Mouse (Mus musculus): Measurements from ENCODE around the gene Wnt4. TPM values are rescaled to one million over a fixed set of nuclear protein-coding genes. Genes with fewer than 3 reads are reported as not detected.

The Wnt4 gene
- polyA plus RNA-seq, 1 experiment from 2014 or later = 17.7 TPM

GRCm38 (mm10) chr4:137332051-137332450 lies 54.8 kb downstream of the Wnt4 start:
- no peaks in the 10 kb centered on the region for H3K27me3 ChIP-seq (ENCODE audit: control insufficient read depth, insufficient read depth, low read length)
- H3K4me3 ChIP-seq (ENCODE audit: low read depth, low read length) = no peak overlapping the region
- H3K4me2 ChIP-seq (ENCODE audit: low read depth) = no peak overlapping the region
- H3K36me3 ChIP-seq (ENCODE audit: control insufficient read depth, insufficient read depth, low read length) = peaks cover 5% of the 10 kb centered on the region; the same call in 1 of the 2 replicates
- ATAC-seq (ENCODE audit: insufficient read depth, low FRiP score, low TSS enrichment) = no peak
- no peaks in the 10 kb centered on the region for H3K4me1 ChIP-seq (ENCODE audit: control insufficient read depth, insufficient read depth, low read length)
- no peak for DNase-seq (ENCODE audit: low spot score)
- H3K9ac ChIP-seq (ENCODE audit: low read length) = no peak overlapping the region
- H3K27ac ChIP-seq (ENCODE audit: low read depth, low read length) = no peak overlapping the region
- H3K9me3 ChIP-seq (ENCODE audit: control insufficient read depth, low read length) = no peaks in the 10 kb centered on the region

- ATAC-seq (ENCODE audit: insufficient read depth, low FRiP score, low TSS enrichment) = no peak
- Histone ChIP-seq H3K36me3 (ENCODE audit: control insufficient read depth, insufficient read depth, low read length) (peaks cover 2% of the 10 kb centered on the region; the same call in 1 of the 2 replicates), H3K4me3 (ENCODE audit: low read depth, low read length) (no peak overlapping the region), H3K27me3 (ENCODE audit: control insufficient read depth, insufficient read depth, low read length) (no peaks in the 10 kb centered on the region), H3K9me3 (ENCODE audit: control insufficient read depth, low read length) (no peaks in the 10 kb centered on the region), H3K27ac (ENCODE audit: low read depth, low read length) (no peak overlapping the region), H3K4me1 (ENCODE audit: control insufficient read depth, insufficient read depth, low read length) (no peaks in the 10 kb centered on the region), H3K9ac (ENCODE audit: low read length) (no peak overlapping the region), H3K4me2 (ENCODE audit: low read depth) (no peak overlapping the region)
- no peak for DNase-seq (ENCODE audit: low spot score)
- 89% methylated on average over 5 of the region's 5 CpGs for WGBS
Measured at GRCm38 (mm10) chr4:137336468-137336867, 59.2 kb downstream of the Wnt4 start.

- H3K4me1 ChIP-seq (ENCODE audit: control insufficient read depth, insufficient read depth, low read length) = no peaks in the 10 kb centered on the region
- no peak for DNase-seq (ENCODE audit: low spot score)
Measured at GRCm38 (mm10) chr4:137339415-137339814, 62.1 kb downstream of the Wnt4 start.

GRCm38 (mm10) chr4:137342816-137343215 lies 65.5 kb downstream of the Wnt4 start:
- ATAC-seq (ENCODE audit: insufficient read depth, low FRiP score, low TSS enrichment) (no peak), DNase-seq (ENCODE audit: low spot score) (no peak)
- 100% methylated on average over 1 of the region's 1 CpGs for WGBS
- Histone ChIP-seq H3K27me3 (ENCODE audit: control insufficient read depth, insufficient read depth, low read length) (no peaks in the 10 kb centered on the region), H3K4me3 (ENCODE audit: low read depth, low read length) (no peak overlapping the region), H3K9ac (ENCODE audit: low read length) (no peak overlapping the region), H3K9me3 (ENCODE audit: control insufficient read depth, low read length) (no peaks in the 10 kb centered on the region), H3K27ac (ENCODE audit: low read depth, low read length) (no peak overlapping the region), H3K4me2 (ENCODE audit: low read depth) (no peak overlapping the region), H3K36me3 (ENCODE audit: control insufficient read depth, insufficient read depth, low read length) (no peaks in the 10 kb centered on the region), H3K4me1 (ENCODE audit: control insufficient read depth, insufficient read depth, low read length) (no peaks in the 10 kb centered on the region)

More at GRCm38 (mm10) chr4:137339415-137339814, 62.1 kb downstream of the Wnt4 start:
- Histone ChIP-seq H3K4me2 (ENCODE audit: low read depth) (no peak overlapping the region), H3K9ac (ENCODE audit: low read length) (no peak overlapping the region), H3K27ac (ENCODE audit: low read depth, low read length) (no peak overlapping the region), H3K36me3 (ENCODE audit: control insufficient read depth, insufficient read depth, low read length) (0 out of 2 replicates have a peak, but pooled peaks cover 2% of the 10 kb centered on the region), H3K27me3 (ENCODE audit: control insufficient read depth, insufficient read depth, low read length) (no peaks in the 10 kb centered on the region), H3K9me3 (ENCODE audit: control insufficient read depth, low read length) (no peaks in the 10 kb centered on the region), H3K4me3 (ENCODE audit: low read depth, low read length) (no peak overlapping the region)
- no peak for ATAC-seq (ENCODE audit: insufficient read depth, low FRiP score, low TSS enrichment)
- 89% methylated on average over 1 of the region's 1 CpGs for WGBS

GRCm38 (mm10) chr4:137345112-137345511 lies 67.8 kb downstream of the Wnt4 start:
- DNase-seq (ENCODE audit: low spot score) (no peak), ATAC-seq (ENCODE audit: insufficient read depth, low FRiP score, low TSS enrichment) (no peak)
- no peak overlapping the region for H3K27ac ChIP-seq (ENCODE audit: low read depth, low read length)
- no peak overlapping the region for H3K4me2 ChIP-seq (ENCODE audit: low read depth)
- no peaks in the 10 kb centered on the region for H3K9me3 ChIP-seq (ENCODE audit: control insufficient read depth, low read length)
- H3K4me3 ChIP-seq (ENCODE audit: low read depth, low read length) = no peak overlapping the region
- no peaks in the 10 kb centered on the region for H3K4me1 ChIP-seq (ENCODE audit: control insufficient read depth, insufficient read depth, low read length)
- no peak overlapping the region for H3K9ac ChIP-seq (ENCODE audit: low read length)
- H3K27me3 ChIP-seq (ENCODE audit: control insufficient read depth, insufficient read depth, low read length) = no peaks in the 10 kb centered on the region
- 91% methylated on average over 2 of the region's 2 CpGs for WGBS
- H3K36me3 ChIP-seq (ENCODE audit: control insufficient read depth, insufficient read depth, low read length) = no peaks in the 10 kb centered on the region

GRCm38 (mm10) chr4:137345790-137346189 lies 68.5 kb downstream of the Wnt4 start:
- no peaks in the 10 kb centered on the region for H3K4me1 ChIP-seq (ENCODE audit: control insufficient read depth, insufficient read depth, low read length)
- no peaks in the 10 kb centered on the region for H3K36me3 ChIP-seq (ENCODE audit: control insufficient read depth, insufficient read depth, low read length)
- ATAC-seq (ENCODE audit: insufficient read depth, low FRiP score, low TSS enrichment) = no peak
- no peak overlapping the region for H3K9ac ChIP-seq (ENCODE audit: low read length)
- no peak overlapping the region for H3K4me2 ChIP-seq (ENCODE audit: low read depth)
- H3K27ac ChIP-seq (ENCODE audit: low read depth, low read length) = no peak overlapping the region
- H3K27me3 ChIP-seq (ENCODE audit: control insufficient read depth, insufficient read depth, low read length) = no peaks in the 10 kb centered on the region
- WGBS = 92% methylated on average over 1 of the region's 1 CpGs
- no peak for DNase-seq (ENCODE audit: low spot score)
- no peak overlapping the region for H3K4me3 ChIP-seq (ENCODE audit: low read depth, low read length)
- H3K9me3 ChIP-seq (ENCODE audit: control insufficient read depth, low read length) = no peaks in the 10 kb centered on the region

Other genes starting within 250 kb of the Wnt4 start
- gene Zbtb40, start 228.7 kb upstream of the Wnt4 start, polyA plus RNA-seq (2014; fragmentation: Nextera tagmentation; extraction: Ambion mirVana) = 5.0 and 5.3 TPM in 2 replicates
- gene Cdc42, start 80.2 kb downstream of the Wnt4 start, polyA plus RNA-seq (2014; fragmentation: Nextera tagmentation; extraction: Ambion mirVana) = 722 and 745 TPM in 2 replicates
- not detected in 2 replicates for gene Cela3a, start 132.3 kb downstream of the Wnt4 start, polyA plus RNA-seq (2014; fragmentation: Nextera tagmentation; extraction: Ambion mirVana)
- gene Cela3b, start 153.1 kb downstream of the Wnt4 start, polyA plus RNA-seq (2014; fragmentation: Nextera tagmentation; extraction: Ambion mirVana) = not detected in 2 replicates
- not detected in 2 replicates for gene 1700013G24Rik, start 175.8 kb downstream of the Wnt4 start, polyA plus RNA-seq (2014; fragmentation: Nextera tagmentation; extraction: Ambion mirVana)
- 18.6 and 21.5 TPM in 2 replicates for gene Hspg2, start 191.3 kb downstream of the Wnt4 start, polyA plus RNA-seq (2014; fragmentation: Nextera tagmentation; extraction: Ambion mirVana)

Measured in neural tube, embryonic 11.5 days (tissue).